Mouse (Mus musculus): ENCODE data around the gene Limd1. TPM values are rescaled to one million over a fixed set of nuclear protein-coding genes. Genes with fewer than 3 reads are reported as not detected.
"Not testable (repeated sequence)": the region's sequence is repeated elsewhere in the genome, so short reads cannot be mapped to it uniquely, and the experiment has no call there.

Limd1 gene
- total RNA-seq (2021): 10 to 100 TPM; 24.7 to 36.9 TPM
- long read RNA-seq, experiment 1, full-length matches to known transcripts: 36 of 39 reads
- long read RNA-seq, experiment 1, partial matches to known transcripts: 0 of 39 reads
- long read RNA-seq, experiment 1, other reads (novel, unspliced or antisense): 3 of 39 reads
- long read RNA-seq, experiment 2, full-length matches to known transcripts: 101 of 113 reads
- long read RNA-seq, experiment 2, partial matches to known transcripts: 6 of 113 reads
- long read RNA-seq, experiment 2, other reads (novel, unspliced or antisense): 6 of 113 reads

GRCm38 (mm10) chr9:123478586-123479195, at the start of gene Limd1:
Gene Limd1 (plus strand): TSS chr9:123478706.
- DNase-seq (ENCODE audit: low spot score in 2 of 2): peak; percentile 73 to 77

GRCm38 (mm10) chr9:123429863-123430262, 48.6 kb upstream of the Limd1 start:
- no peak for DNase-seq (ENCODE audit: low spot score in 2 of 2)

GRCm38 (mm10) chr9:123430973-123431372, 47.5 kb upstream of the Limd1 start:
- no peak for DNase-seq (ENCODE audit: low spot score in 2 of 2)

GRCm38 (mm10) chr9:123438223-123438622, 40.3 kb upstream of the Limd1 start:
- DNase-seq (ENCODE audit: low spot score in 2 of 2): no peak

- DNase-seq (ENCODE audit: low spot score in 2 of 2): no peak
Measured at GRCm38 (mm10) chr9:123440230-123441058, 38.1 kb upstream of the Limd1 start.

GRCm38 (mm10) chr9:123447101-123447500, 31.4 kb upstream of the Limd1 start:
- not testable (repeated sequence) for DNase-seq (ENCODE audit: low spot score in 2 of 2)

- DNase-seq (ENCODE audit: low spot score in 2 of 2): no peak
Measured at GRCm38 (mm10) chr9:123448594-123448993, 29.9 kb upstream of the Limd1 start.

GRCm38 (mm10) chr9:123450174-123450573, 28.3 kb upstream of the Limd1 start:
- peak; percentile 59 to 69 for DNase-seq (ENCODE audit: low spot score in 2 of 2)

GRCm38 (mm10) chr9:123451772-123452171, 26.7 kb upstream of the Limd1 start:
- DNase-seq (ENCODE audit: low spot score in 2 of 2): no peak

GRCm38 (mm10) chr9:123456634-123457602, 21.6 kb upstream of the Limd1 start:
- DNase-seq (ENCODE audit: low spot score in 2 of 2): no peak

- no peak for DNase-seq (ENCODE audit: low spot score in 2 of 2)
Measured at GRCm38 (mm10) chr9:123457603-123458002, 20.9 kb upstream of the Limd1 start.

- DNase-seq (ENCODE audit: low spot score in 2 of 2): no peak
Measured at GRCm38 (mm10) chr9:123467141-123467620, 11.3 kb upstream of the Limd1 start.

GRCm38 (mm10) chr9:123468406-123469085, 10.0 kb upstream of the Limd1 start:
- no peak for DNase-seq (ENCODE audit: low spot score in 2 of 2)

GRCm38 (mm10) chr9:123469087-123469486, 9.4 kb upstream of the Limd1 start:
- no peak for DNase-seq (ENCODE audit: low spot score in 2 of 2)

GRCm38 (mm10) chr9:123473377-123473776, 5.1 kb upstream of the Limd1 start:
- DNase-seq (ENCODE audit: low spot score in 2 of 2): no peak

- DNase-seq (ENCODE audit: low spot score in 2 of 2): no peak
Measured at GRCm38 (mm10) chr9:123475569-123475968, 2.9 kb upstream of the Limd1 start.

GRCm38 (mm10) chr9:123478031-123478585, 398 bp upstream of the Limd1 start:
- peak; percentile 32 to 61 for DNase-seq (ENCODE audit: low spot score in 2 of 2)

GRCm38 (mm10) chr9:123479196-123479669, 727 bp downstream of the Limd1 start:
- DNase-seq (ENCODE audit: low spot score in 2 of 2): no peak

- DNase-seq (ENCODE audit: low spot score in 2 of 2): no peak
Measured at GRCm38 (mm10) chr9:123479876-123480252, 1.4 kb downstream of the Limd1 start.

All from adrenal gland, adult 18-20 months (tissue).